Mouse (Mus musculus): ENCODE data around the gene Ctsk. TPM values are rescaled to one million over a fixed set of nuclear protein-coding genes. Genes with fewer than 3 reads are reported as not detected.
"Not testable (repeated sequence)": the region's sequence is repeated elsewhere in the genome, so short reads cannot be mapped to it uniquely, and the experiment has no call there.

The Ctsk gene
- total RNA-seq, 2 experiments from 2014 or later: 31.4 to 178 TPM

GRCm38 (mm10) chr3:95524673-95525072, 25.6 kb downstream of the Ctsk start:
- no peak for DNase-seq

GRCm38 (mm10) chr3:95526111-95526510, 27.1 kb downstream of the Ctsk start:
- no peak for DNase-seq

- DNase-seq: no peak
Observed at GRCm38 (mm10) chr3:95526622-95527211, 27.7 kb downstream of the Ctsk start, which contains the start of gene Ctss. Gene Ctss, plus strand, starts transcription at chr3:95526786.

- DNase-seq: no peak
Observed at GRCm38 (mm10) chr3:95529814-95530213, 30.8 kb downstream of the Ctsk start.

GRCm38 (mm10) chr3:95531025-95531424, 32.0 kb downstream of the Ctsk start:
- no peak for DNase-seq

- no peak for DNase-seq
Observed at GRCm38 (mm10) chr3:95533364-95533763, 34.3 kb downstream of the Ctsk start.

GRCm38 (mm10) chr3:95534927-95535326, 35.9 kb downstream of the Ctsk start:
- DNase-seq: no peak

- DNase-seq: no peak
Observed at GRCm38 (mm10) chr3:95538936-95539335, 39.9 kb downstream of the Ctsk start.

- no peak for DNase-seq
Observed at GRCm38 (mm10) chr3:95539837-95540236, 40.8 kb downstream of the Ctsk start.

- not testable (repeated sequence) for DNase-seq
Observed at GRCm38 (mm10) chr3:95541186-95541585, 42.1 kb downstream of the Ctsk start.

- DNase-seq: no peak
Observed at GRCm38 (mm10) chr3:95542171-95542570, 43.1 kb downstream of the Ctsk start.

GRCm38 (mm10) chr3:95542981-95543380, 43.9 kb downstream of the Ctsk start:
- no peak for DNase-seq

GRCm38 (mm10) chr3:95550176-95550575, 51.1 kb downstream of the Ctsk start:
- no peak for DNase-seq

- DNase-seq: no peak
Observed at GRCm38 (mm10) chr3:95553986-95554385, 54.9 kb downstream of the Ctsk start.

Other genes with a start within 250 kb of the Ctsk start
- gene Bnipl, start 248.1 kb upstream of the Ctsk start, total RNA-seq (2021): not detected
- gene Mindy1, start 217.9 kb upstream of the Ctsk start, total RNA-seq (2021): 10 to 100 TPM; 19.8 to 21.7 TPM
- gene Prune1, start 217.2 kb upstream of the Ctsk start, total RNA-seq (2021): 10 to 100 TPM; 38.1 to 46.8 TPM
- under 1 TPM; 0.27 to 0.63 TPM for gene Anxa9, start 192.1 kb upstream of the Ctsk start, total RNA-seq (2021)
- gene Cers2, start 184.5 kb upstream of the Ctsk start, total RNA-seq (2021): 10 to 100 TPM; 42.6 to 51.9 TPM
- 10 to 100 TPM; 12.6 to 17.2 TPM for gene Setdb1, start 142.1 kb upstream of the Ctsk start, total RNA-seq (2021)
- gene 4930558C23Rik, start 96.4 kb upstream of the Ctsk start, total RNA-seq (2021): not detected
- gene Arnt, start 64.9 kb upstream of the Ctsk start, total RNA-seq (2021): 10 to 100 TPM; 43.7 to 55.6 TPM
- gene Ctss, start 27.5 kb downstream of the Ctsk start, total RNA-seq (2021): 1 to 10 TPM; 5.1 to 6.8 TPM
- gene Hormad1, start 60.4 kb downstream of the Ctsk start, total RNA-seq (2021): not detected
- gene Golph3l, start 89.7 kb downstream of the Ctsk start, total RNA-seq (2021): 10 to 100 TPM; 14.4 to 15.5 TPM
- gene Ensa, start 125.7 kb downstream of the Ctsk start, total RNA-seq (2021): 10 to 100 TPM; 80.1 to 80.2 TPM
- 100 to 1,000 TPM in 1 of 2 experiments, 10 to 100 TPM in 1; 96.8 to 111 TPM for gene Mcl1, start 159.5 kb downstream of the Ctsk start, total RNA-seq (2021)
- gene Adamtsl4, start 188.7 kb downstream of the Ctsk start, total RNA-seq (2021): 10 to 100 TPM; 23.9 to 26.3 TPM
- 10 to 100 TPM; 19.7 to 29.7 TPM for gene Ecm1, start 240.3 kb downstream of the Ctsk start, total RNA-seq (2021)